Mouse (Mus musculus) liver, adult 2 months (tissue): Measurements from ENCODE around the gene Itih4.

Experiments used
- CTCF ChIP-seq: fragments of 200-500 bp; IDR thresholded peaks from 2 replicates; pipeline ENCODE4 v1.5.1; 2011; ENCODE audit warnings: low read depth, low read length, control low read depth
- POLR2A ChIP-seq: fragments of 200-500 bp; IDR thresholded peaks from 2 replicates; pipeline ENCODE4 v1.6.1; 2011; ENCODE audit warnings: low read length, control low read depth; ENCODE audit not compliant: insufficient read depth; ENCODE audit errors: extremely low read depth

DNA sequence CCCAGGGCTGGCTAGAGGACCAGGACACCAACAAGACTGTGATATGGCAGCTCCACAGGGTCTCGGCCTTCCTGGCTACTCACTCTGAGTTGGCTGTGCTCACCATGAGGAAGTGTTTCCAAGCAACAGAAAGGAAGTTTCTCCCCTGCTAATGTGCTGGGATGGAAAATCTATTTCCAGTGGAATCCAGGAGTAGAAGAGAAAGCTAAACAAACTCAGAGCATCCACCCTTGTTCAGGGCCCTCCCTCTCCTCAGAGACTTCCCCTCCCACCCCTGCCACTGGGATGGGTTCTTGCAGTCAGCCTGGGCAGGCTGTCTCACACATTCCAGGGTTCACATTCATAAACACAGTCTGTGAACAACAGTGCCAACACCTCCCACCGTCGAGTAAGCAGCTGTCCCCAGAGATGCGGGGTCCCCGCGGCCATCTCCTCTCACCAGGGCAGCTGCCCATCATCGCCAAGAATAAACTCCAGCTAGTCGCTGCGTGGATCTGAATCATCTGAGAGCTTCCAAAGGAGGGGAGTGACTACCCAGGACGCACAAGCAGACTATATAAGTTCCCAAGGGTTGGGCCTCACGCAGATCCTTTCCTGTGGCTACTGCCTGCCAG, 7.2 kb upstream of the Itih4 start, which contains the start of gene Mustn1:
- TF ChIP-seq CTCF (no peak), POLR2A (no peak)
